Mouse (Mus musculus) bone marrow, adult 2 months (tissue): Measurements from ENCODE around the gene Ninj2.

Experiments
- CTCF ChIP-seq: fragments of 200-500 bp; IDR thresholded peaks from 2 replicates; pipeline ENCODE4 v1.5.1; 2011; ENCODE audit warnings: low read length, control low read depth; ENCODE audit not compliant: control insufficient read depth, insufficient read depth
- POLR2A ChIP-seq: fragments of 200-500 bp; IDR thresholded peaks from 2 replicates; pipeline ENCODE4 v1.6.1; 2011; ENCODE audit warnings: low read depth, mild to moderate bottlenecking, control low read depth, low read length, borderline replicate concordance; ENCODE audit not compliant: control insufficient read depth

DNA sequence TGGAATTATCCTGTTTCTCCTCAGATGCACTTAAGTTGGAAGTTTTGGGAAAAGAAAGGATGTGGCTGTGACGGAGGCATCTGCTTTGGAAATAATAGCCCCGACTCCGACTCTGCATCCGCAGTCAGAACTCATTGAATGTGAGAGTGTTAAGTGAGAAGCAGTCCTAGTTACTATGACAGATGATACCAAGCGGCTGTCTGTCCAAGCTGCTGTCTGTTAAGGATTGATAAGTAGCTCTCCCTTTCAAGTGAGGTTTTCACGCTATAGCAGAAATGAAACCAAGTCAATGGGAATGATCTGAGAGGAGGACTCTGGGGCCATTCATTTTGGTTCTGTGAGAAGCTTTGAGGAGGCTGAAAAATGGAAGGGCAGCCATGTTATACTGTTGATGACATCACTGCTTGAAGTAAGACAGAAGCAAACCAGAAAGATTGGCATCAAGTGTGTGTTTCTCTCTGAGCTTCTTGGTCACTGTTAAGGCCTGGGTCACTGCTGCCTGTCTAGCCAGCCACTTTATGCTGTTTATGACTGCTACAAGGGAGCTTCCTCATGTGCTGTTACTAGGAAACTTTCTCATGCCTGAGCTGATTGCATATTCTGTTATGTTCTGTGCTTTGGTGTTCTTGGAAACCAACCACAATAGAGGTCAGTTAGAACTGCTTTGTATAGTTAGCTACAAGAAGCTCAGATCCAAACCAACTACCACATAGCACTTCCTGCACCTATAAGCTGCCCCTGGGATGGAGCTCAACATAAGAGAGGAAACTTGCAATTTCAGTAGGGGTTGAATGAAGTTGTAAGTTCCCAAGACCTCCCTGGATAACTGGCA lies 16.3 kb upstream of the Ninj2 start:
- TF ChIP-seq POLR2A = no peak
- no peak for TF ChIP-seq CTCF
